Mouse (Mus musculus): ENCODE measurements at regions not wholly inside any gene's neighbourhood (a gene's known extent, or its start where the extent isn't known, plus 50 kb on each side); places are given as distances from the start of the nearest gene placed in this dataset.
"Not testable (repeated sequence)": the region's sequence is repeated elsewhere in the genome, so short reads cannot be mapped to it uniquely, and the experiment has no call there.

DNA sequence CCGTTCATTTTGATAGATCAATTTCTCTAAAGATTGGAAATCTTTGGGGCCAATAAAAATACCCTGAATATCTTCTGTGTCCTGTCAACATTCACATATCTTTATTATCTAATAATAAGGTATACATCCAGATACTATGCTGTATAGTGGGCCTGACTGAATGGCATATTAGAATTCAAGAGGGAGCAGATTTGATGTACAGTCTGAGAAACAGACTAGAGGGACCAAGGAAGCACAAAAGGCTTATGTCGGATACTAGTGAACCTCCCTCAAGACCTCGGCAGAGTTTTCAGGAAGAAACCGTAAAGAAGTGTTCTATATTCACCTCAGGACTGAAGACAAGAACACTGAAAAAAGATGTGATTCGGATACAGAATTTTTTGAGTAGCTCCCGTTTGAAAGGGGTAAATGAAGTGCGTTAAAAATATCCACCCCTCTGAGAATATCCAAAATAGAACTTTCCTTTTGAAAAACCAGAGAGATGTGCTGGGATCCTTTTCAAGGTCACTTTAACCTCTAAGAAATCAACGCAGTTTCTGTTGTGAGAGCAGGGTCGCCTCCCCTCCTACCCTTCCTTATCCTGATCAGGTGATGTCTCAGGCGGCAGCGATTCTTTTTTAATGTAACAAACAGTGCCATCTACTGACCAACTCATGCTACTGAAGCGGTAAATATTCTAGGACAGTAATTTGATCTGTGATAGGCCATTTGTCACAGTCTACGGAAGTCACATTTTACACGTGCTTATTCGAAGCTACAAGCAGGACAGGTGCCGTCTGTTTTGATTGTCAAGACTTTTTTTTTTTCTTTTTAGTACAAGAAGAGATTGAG lies 485.1 kb upstream of the Hsf2 start:
- DNase-seq: peak; percentile 7 to 31

- DNase-seq: no peak
These were observed 484.5 kb upstream of the Hsf2 start for GRCm38 (mm10) chr10:57001723-57002110.

DNA sequence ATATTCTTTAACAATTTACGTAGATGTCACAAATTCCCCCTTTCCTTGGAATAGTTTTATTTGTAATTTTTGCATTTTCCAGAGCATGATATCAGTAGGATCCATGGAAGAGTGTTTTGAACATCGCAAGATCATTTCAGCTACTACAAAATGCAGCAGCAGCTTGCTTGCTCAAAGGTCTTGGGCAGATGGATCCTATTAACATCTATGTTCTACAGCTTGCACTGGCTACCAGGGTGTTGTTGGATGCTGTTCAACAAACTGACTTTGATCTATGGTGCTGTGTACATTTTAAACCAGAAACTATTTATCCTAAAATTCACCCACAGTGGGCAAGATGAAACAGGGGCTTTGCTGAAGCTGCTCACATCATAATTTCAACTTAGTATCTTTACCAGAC lies 448.5 kb upstream of the Hsf2 start:
- DNase-seq: no peak

GRCm38 (mm10) chr10:57040201-57040600 lies 446.0 kb upstream of the Hsf2 start:
- no peak for DNase-seq

DNA sequence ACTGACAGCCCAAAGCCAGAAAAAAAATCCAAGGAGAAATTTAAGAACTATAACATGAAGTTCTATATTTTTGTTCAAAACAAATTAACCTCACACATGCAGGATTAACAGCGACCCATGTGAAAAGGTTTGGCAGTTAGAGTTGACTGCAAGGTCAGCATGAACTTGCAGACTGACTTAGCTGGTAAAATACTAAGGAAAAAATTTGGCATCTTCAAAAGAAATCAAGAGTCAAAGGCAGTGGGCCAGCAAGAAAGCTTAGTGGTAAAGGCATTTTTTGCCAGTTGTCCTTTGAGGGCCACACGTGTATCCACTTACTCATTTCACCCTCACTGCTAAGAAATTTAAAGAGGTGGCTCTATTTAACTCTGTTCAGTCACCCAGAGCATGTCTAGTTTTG lies 440.2 kb upstream of the Hsf2 start:
- DNase-seq: peak in 1 of 2 experiments; percentile 5

GRCm38 (mm10) chr10:57046891-57047290 lies 439.3 kb upstream of the Hsf2 start:
- peak; percentile 27 to 58 for DNase-seq

DNA sequence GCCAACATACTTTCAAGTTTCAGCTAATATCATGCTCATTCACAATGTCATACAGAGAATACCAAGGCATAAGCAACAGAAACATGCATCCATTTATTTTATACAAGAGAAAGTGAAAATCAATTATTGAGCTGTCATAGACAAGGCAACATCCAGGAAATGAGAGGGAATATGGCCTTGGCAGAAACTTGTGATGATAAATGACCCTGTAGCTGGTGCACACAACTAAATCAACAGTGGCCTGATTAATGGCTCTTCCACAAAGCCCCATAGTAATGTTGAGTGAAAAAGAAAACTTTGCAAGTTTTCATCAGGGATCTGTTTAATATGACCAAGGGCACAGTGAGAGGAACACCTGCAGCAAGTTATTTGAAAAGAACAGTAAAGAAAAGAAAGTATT lies 438.5 kb upstream of the Hsf2 start:
- no peak for DNase-seq

- DNase-seq: not testable (repeated sequence)
These were observed 432.8 kb upstream of the Hsf2 start for GRCm38 (mm10) chr10:57053375-57053774.

DNA sequence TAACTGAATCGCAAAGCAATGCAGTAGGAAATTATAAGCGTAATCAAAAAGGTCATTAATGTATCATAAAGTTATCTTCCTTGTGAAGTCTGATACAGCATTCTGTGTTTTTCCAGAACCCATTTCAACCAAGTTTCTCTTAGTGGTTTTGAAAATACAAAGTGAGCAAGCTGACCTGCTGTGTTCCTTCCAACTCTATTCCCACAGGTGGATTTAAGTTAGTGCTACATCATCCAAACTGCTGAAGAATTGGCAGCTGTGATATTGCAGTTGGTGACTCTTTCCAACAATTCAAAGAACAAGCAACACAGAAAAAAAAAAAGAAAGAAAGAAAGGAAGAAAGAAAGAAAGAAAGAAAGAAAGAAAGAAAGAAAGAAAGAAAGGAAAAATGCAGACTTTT lies 396.1 kb upstream of the Hsf2 start:
- no peak for DNase-seq

DNA sequence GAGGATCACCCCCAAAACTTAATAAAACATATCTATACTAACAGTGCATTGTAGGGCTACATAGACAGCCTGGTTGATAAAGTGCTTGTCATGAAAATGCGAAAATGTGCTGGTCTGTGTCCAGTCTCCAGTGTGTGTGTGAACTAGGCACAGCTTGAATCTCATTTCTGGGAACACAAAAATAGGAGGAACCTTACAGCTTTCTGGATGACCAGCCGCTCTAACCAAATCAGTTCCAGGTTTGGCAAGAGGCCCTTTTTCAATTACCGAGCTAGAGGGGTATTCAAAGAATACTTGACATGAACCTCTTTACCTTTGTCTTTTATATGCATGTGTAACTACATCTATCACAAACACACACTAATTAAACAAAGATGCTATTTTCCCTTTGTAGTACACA lies 390.3 kb upstream of the Hsf2 start:
- no peak for DNase-seq

- DNase-seq: no peak
These were observed 372.8 kb upstream of the Hsf2 start for GRCm38 (mm10) chr10:57113359-57113758.

GRCm38 (mm10) chr10:57114696-57115271 lies 371.4 kb upstream of the Hsf2 start:
- peak in 1 of 2 experiments; percentile 21 for DNase-seq

GRCm38 (mm10) chr10:57121514-57121913 lies 364.7 kb upstream of the Hsf2 start:
- no peak for DNase-seq

DNA sequence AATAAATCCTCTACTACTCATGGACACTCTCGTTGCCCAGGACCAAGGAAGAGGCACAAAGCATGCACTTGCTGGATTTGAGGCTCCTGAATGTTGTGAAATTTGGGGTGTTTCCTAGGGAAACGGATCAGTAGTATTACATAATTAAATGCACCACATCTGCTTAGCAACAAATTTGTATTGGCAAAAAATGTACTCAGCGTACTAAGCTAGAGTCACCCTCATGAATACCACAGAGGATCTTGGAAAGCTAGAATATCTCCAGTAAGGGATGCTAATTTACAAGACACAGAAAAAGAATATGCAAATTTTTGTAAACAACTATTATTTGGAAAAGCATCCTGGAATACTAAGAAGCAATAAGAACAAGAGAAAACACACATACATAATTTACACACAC lies 359.0 kb upstream of the Hsf2 start:
- no peak for DNase-seq

DNA sequence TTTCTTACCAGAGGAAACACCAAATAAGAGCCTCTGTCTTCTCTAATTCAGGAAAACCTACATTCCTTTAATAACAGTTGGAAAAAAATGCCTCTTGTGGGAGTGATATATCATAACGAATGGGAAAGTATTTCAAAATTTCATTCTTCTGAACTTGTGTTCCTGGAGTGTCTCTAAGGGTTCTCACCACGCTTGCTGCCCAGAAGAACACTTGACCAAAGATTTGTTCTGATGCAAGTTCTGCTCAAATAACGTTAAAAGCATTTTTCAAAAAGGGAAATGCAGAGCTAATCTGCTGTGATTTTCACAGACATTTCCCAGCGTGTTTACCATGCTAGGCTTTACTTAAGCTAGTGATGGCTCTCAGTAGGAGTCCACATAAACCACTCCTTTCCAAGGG lies 329.8 kb upstream of the Hsf2 start:
- no peak for DNase-seq

DNA sequence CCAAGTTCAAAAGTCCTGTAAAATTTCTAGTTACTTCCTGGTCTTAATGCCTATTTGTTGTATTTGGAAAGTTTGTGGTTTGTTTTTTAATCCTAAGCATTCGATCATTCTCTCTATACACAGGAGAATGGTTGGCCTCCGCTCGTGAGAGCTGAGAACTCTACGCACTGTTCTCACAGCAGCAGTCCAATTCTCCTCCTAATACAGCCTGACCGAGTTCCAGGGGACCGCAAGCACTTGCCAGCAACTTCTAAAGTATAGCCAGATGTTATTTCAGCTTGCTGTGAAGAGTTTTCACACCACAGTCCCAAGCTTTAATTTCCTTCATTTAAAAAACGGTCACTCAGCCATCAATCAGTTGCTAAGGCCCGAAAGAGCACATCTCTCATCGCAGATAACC lies 329.3 kb upstream of the Hsf2 start:
- no peak for DNase-seq

GRCm38 (mm10) chr10:57160546-57160945 lies 325.6 kb upstream of the Hsf2 start:
- DNase-seq: no peak

DNA sequence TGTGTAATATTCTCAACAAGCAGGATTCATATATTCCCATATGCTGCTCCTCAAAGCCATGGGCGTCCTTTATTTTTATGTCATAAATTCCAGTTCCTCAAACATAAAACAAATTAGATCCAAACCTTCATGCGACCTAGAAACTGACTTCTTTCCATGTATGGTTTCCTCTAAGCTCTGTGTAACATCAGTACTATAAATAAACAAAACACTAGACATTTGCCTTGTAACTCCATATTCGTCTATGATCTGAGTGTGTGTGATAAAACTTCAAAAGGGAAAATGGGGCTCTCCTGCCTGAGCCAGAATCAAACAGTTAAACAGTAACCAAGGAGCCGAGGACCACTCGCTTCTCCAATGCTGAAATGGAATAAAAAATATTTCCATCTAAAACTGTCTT lies 322.8 kb upstream of the Hsf2 start:
- DNase-seq: no peak

GRCm38 (mm10) chr10:57183560-57183959 lies 302.6 kb upstream of the Hsf2 start:
- peak; percentile 53 to 76 for DNase-seq

GRCm38 (mm10) chr10:57210701-57211100 lies 275.5 kb upstream of the Hsf2 start:
- no peak for DNase-seq

DNA sequence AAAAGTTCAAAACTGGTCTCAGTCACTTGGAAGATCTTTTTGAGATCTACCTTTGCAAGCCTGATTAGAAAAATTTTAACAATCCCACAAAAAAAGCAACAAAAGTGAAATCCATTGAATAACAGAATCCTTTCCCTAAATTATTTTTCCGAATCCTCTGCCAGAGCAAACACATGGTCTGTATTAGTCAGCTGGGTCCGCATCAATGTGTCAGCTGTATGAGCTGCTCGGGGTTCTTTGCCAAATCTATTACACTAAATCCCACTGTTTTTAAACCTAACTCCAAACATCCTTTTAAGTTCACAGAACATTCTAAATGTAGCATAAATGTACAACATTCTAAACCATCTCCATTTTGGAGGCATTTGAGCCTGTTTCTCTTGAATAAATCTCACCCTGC lies 255.1 kb upstream of the Hsf2 start:
- DNase-seq: no peak

DNA sequence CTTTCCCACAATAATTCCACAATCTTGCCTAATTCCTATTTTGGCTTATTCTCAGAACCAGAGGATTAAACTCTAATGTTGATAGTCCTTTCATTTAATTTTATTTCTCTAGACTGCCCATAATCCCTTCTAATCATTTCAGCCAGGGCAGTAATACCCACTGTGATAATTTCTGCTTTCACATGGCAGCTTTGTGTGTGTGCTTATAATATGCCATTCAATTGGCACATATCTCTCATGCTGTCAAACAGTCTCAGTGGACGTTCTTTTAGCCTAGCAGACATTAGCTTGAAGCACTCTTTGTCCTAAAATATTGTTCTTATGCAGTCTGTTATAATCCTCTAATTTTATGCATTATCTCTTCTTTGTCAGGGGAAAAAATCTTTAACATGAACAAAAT lies 205.0 kb upstream of the Hsf2 start:
- DNase-seq: no peak

DNA sequence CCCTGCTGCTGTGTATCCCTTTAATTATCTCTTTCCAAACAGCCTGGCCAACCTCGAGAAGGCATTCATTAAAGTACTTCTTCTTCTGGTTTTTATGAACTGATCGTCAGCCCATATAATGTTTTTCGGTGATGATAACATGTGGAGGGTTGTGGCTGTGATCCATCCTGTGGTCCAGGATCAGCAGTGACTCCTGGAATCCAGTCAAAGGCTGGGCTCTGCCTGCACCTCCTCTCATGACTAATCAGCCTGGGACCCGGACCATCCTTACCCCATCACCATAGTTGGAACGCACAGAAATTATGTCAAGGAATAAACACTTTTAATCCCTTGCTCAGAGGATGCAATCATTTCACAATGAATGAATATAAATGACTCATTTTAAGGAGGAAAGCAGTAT lies 203.3 kb upstream of the Hsf2 start:
- no peak for DNase-seq

GRCm38 (mm10) chr10:57291596-57291995 lies 194.6 kb upstream of the Hsf2 start:
- no peak for DNase-seq
